Mouse (Mus musculus) kidney, adult 2 months (tissue): ENCODE data around the gene Fshb. TPM values are rescaled to one million over a fixed set of nuclear protein-coding genes. Genes with fewer than 3 reads are reported as not detected.

Experiments used
- DNase-seq: peaks from one replicate; pipeline ENCODE4 v3.0.0; 2021
- H3K27ac ChIP-seq: fragments of 200-500 bp; 2 replicates; pipeline ENCODE4 v1.5.1; 2012; ENCODE audit warnings: low read depth, low read length, control low read depth, inconsistent platforms; ENCODE audit not compliant: insufficient read depth
- H3K27me3 ChIP-seq: fragments of 200-500 bp; replicated peaks from 2 replicates; pipeline ENCODE4 v1.6.1; 2012; ENCODE audit warnings: mild to moderate bottlenecking, moderate library complexity, low read length, inconsistent platforms; ENCODE audit not compliant: control insufficient read depth, insufficient read depth
- H3K36me3 ChIP-seq: fragments of 200-500 bp; 2 replicates; pipeline ENCODE4 v1.6.1; 2012; ENCODE audit warnings: mild to moderate bottlenecking, moderate library complexity, low read length, inconsistent platforms; ENCODE audit not compliant: control insufficient read depth, insufficient read depth
- H3K4me1 ChIP-seq: fragments of 200-500 bp; 2 replicates; pipeline ENCODE4 v1.6.1; 2011; ENCODE audit warnings: low read length; ENCODE audit not compliant: control insufficient read depth, insufficient read depth
- H3K4me3 ChIP-seq: fragments of 200-500 bp; 2 replicates; pipeline ENCODE4 v1.5.1; 2011; ENCODE audit warnings: mild to moderate bottlenecking, low read depth, low read length, control low read depth; ENCODE audit not compliant: insufficient read depth
- CTCF ChIP-seq: fragments of 200-500 bp; conservative IDR thresholded peaks from 2 replicates; pipeline ENCODE4 v1.5.1; 2011; ENCODE audit warnings: low read depth, mild to moderate bottlenecking, control low read depth, low read length, moderate library complexity, mixed read lengths; ENCODE audit not compliant: insufficient read depth, insufficient read length
- POLR2A ChIP-seq: fragments of 200-500 bp; IDR thresholded peaks from one replicate; pipeline ENCODE4 v1.6.1; 2011; ENCODE audit warnings: low read depth, low read length, control low read depth
- WGBS: fragments of 180-500 bp; shearing (Covaris S2); methylation state at CpG from one replicate; pipeline ENCODE4 v1.1.7; 2018; 5-methylcytosine and 5-hydroxymethylcytosine counted together
- polyA plus RNA-seq: library from polyadenylated mRNA; depleted of rRNA; stranded (reverse); fragments of >200 nt; gene quantifications from 2 replicates; pipeline ENCODE4 v1.2.3, GENCODE M21; 2012; rRNA removed

The Fshb gene
- polyA plus RNA-seq, 1 experiment: not detected

DNA sequence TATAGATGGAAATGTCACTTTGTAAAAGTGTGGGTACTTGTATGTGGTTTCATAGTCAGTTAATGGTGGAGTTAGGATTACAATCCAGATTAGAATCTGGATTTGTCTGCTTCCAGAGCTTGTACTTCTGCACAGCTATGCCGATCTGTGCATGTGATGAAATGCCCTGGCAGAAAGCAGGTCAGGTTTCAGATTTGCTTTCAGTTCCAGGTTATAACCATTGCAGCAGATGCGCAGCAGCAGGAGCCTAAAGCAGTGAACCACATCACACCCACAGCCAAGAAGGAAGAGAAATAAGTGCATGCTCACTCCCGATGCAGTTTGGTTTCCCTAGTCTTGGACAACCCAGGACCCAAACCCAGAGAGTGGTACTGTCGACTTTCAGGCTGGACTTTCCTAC, 34.8 kb downstream of the Fshb start:
- 39% methylated on average over 4 of the region's 4 CpGs for WGBS
- Histone ChIP-seq H3K4me1 (no peaks in the 10 kb centered on the region), H3K36me3 (no peaks in the 10 kb centered on the region), H3K4me3 (no peak overlapping the region), H3K27ac (no peak overlapping the region), H3K27me3 (no peaks in the 10 kb centered on the region)
- no peak for DNase-seq
- TF ChIP-seq POLR2A: no peak

DNA sequence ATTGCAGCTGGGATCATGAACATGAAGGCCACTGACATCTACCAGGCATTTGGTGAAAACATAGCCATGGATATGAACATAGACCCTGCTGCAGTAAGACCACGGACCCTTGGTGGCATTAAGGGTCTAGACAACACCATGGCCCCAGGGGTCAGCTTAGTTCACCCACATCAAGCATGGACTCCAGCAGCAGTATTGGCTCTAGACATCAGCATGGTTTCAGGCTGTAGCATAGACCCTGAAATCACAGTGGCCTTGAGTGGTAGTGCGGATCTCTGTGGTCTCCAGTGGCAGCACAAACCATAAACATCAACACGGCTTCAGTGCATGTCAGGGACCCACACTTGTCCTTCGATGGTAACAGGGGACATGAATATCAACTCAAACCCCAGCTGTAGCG, 36.7 kb downstream of the Fshb start:
- Histone ChIP-seq H3K36me3 (no peaks in the 10 kb centered on the region), H3K27ac (no peak overlapping the region), H3K27me3 (no peaks in the 10 kb centered on the region), H3K4me1 (no peaks in the 10 kb centered on the region), H3K4me3 (no peak overlapping the region)
- TF ChIP-seq POLR2A: no peak
- no peak for TF ChIP-seq CTCF
- 94% methylated on average over 5 of the region's 5 CpGs for WGBS
- no peak for DNase-seq

DNA sequence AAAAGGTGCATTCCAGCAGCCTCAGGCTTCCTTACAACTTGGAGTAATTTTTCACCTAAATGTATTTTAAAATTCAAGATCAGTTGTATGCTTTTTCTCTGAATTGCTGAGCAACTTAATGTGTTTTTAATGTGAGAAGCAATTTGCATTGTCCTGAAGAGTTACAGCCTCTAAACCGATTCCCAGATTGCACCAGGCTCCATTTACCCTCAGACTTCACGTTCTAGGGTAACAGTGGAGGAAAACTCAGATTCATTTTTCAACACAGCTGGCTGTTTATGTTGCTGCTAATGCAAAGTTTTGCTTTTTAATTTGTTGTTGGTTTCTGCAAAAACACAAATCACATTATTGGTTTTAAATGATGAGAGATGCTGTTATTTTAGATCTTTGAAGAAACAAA, 40.1 kb downstream of the Fshb start:
- H3K27ac ChIP-seq: no peak overlapping the region
- no peak for TF ChIP-seq POLR2A
- TF ChIP-seq CTCF: no peak
- 35% methylated on average over 2 of the region's 2 CpGs for WGBS
- H3K4me1 ChIP-seq: no peaks in the 10 kb centered on the region
- no peak overlapping the region for H3K4me3 ChIP-seq
- H3K27me3 ChIP-seq: no peaks in the 10 kb centered on the region
- DNase-seq: no peak
- no peaks in the 10 kb centered on the region for H3K36me3 ChIP-seq

DNA sequence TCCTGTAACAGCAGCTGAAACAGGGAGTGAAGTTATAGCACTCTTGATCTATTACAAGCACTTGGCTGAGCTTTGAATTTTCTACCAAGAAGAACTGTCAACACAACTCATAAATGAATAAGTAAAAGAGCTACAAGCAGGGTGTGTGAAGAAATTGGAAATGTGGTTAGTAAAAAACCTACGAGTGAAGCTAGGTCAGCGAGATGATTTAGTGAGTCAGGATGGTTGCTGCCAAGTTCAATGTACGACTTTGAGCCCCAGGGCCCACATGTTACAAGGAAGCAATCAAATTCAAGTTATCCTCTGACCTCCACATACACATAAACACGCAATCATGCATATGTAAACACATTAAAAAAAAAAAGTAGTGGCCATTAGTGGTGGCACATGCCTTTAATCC, 46.3 kb downstream of the Fshb start:
- DNase-seq: no peak
- no peaks in the 10 kb centered on the region for H3K4me1 ChIP-seq
- H3K4me3 ChIP-seq: no peak overlapping the region
- H3K27ac ChIP-seq: no peak overlapping the region
- TF ChIP-seq CTCF: no peak
- TF ChIP-seq POLR2A: no peak
- WGBS: 76% methylated on average over 4 of the region's 4 CpGs
- H3K27me3 ChIP-seq: no peaks in the 10 kb centered on the region
- no peaks in the 10 kb centered on the region for H3K36me3 ChIP-seq

DNA sequence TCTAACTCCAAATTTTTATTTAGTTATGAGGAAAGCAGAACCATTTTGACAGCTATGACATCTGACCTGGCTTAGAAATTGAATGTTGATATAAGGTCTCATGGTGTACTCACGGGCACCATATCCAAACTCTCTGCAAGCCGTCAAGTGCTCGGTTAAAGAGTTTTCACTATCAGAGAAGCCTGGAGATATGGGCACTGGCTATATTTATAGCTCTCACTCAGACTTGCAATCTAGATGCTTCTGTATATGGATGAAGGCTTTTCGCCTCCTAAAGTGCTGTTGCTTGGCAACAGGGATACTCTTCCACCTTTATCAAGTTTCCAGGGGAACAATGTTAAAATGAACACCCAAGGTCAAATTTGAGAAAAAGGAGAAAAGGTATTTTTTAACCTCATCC, 47.1 kb downstream of the Fshb start:
- WGBS: 84% methylated on average over 4 of the region's 4 CpGs
- no peak for DNase-seq
- H3K27ac ChIP-seq: no peak overlapping the region
- TF ChIP-seq CTCF: no peak
- no peak for TF ChIP-seq POLR2A
- no peaks in the 10 kb centered on the region for H3K27me3 ChIP-seq
- no peak overlapping the region for H3K4me3 ChIP-seq
- H3K36me3 ChIP-seq: no peaks in the 10 kb centered on the region
- H3K4me1 ChIP-seq: no peaks in the 10 kb centered on the region

DNA sequence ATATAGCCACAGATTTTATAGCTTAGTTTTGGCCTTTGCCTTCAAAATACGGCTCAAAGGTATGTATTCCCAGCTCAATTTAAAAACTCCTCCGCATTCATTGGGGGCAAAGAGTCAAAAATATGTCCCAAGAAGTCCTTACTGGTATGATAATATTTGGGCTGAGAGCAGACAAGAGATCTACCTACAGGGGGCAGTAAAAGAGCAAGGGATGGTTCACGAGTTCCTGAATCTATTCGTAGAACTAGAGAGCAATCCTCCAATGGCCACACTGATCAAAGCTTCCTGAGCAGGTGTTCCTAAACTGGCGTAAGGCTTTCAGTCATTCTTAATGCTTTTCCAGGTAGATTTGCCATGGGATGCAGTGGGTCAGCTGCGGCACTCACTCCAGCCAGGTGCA, 49.3 kb downstream of the Fshb start:
- no peak for TF ChIP-seq POLR2A
- Histone ChIP-seq H3K36me3 (no peaks in the 10 kb centered on the region), H3K27me3 (no peaks in the 10 kb centered on the region), H3K4me1 (no peaks in the 10 kb centered on the region), H3K4me3 (no peak overlapping the region), H3K27ac (no peak overlapping the region)
- 83% methylated on average over 6 of the region's 6 CpGs for WGBS
- DNase-seq: no peak

DNA sequence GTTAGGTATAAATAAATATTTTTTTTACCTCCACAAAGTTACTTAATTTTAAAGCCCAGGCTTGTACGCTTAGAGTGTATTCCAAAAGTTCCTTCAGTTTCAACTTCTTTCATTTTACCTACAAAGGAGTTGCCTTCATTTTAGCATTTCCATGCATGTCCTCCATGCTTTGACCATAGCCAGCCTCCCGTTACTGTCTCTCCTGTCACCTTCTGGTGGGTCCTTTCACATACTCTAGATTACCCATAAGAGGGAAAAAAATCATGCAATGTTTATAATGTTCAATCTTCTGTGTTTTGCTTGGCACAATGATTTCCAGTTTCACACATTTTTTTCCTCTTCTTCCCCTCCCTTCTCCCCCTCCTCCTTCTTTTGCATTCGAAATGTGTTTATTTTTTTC, 53.1 kb downstream of the Fshb start:
- Histone ChIP-seq H3K27ac (no peak overlapping the region), H3K4me3 (no peak overlapping the region), H3K27me3 (no peaks in the 10 kb centered on the region), H3K4me1 (no peaks in the 10 kb centered on the region), H3K36me3 (no peaks in the 10 kb centered on the region)
- TF ChIP-seq CTCF: no peak
- TF ChIP-seq POLR2A: no peak
- 72% methylated on average over 3 of the region's 3 CpGs for WGBS
- no peak for DNase-seq

Other genes starting within 250 kb of the Fshb start
- gene Arl14ep, start 85.2 kb downstream of the Fshb start, polyA plus RNA-seq: 5.7 and 6.7 TPM in 2 replicates
- not detected in 2 replicates for gene Kcna4, start 231.0 kb upstream of the Fshb start, polyA plus RNA-seq